Mouse (Mus musculus): ENCODE results near the gene 4921539E11Rik.

DNA sequence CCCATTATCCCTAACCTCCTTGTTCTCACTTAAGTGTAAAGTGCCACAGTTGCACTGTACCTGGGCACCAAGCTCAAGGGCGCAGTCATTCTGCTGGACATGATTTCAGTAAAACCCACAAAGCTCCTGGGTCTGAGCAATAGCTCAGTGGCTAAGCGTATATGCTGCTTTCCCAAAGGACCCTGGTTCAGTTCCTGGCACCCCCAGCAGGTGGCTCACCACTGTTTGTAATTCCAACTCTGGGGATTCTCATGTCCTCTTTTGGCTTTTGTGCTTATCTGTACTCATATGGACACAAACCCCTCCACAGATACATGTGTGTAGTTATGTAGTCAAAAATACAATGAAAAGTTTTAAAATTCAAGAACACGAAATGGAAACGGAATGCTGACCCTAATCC lies 21.3 kb downstream of the 4921539E11Rik start:
- no peak for TF ChIP-seq CTCF (IDR thresholded peaks at IDR 0.05; ENCODE audit: low read depth)
- no peak for TF ChIP-seq EP300 (IDR thresholded peaks at IDR 0.05; ENCODE audit: low read depth)
